Mouse (Mus musculus) layer of hippocampus, postnatal 14 days (tissue): ENCODE data around the gene Syt3. TPM values are rescaled to one million over a fixed set of nuclear protein-coding genes. Genes with fewer than 3 reads are reported as not detected.

ENCODE experiments used
- DNase-seq, 2 experiments: peaks; one replicate each; pipeline ENCODE4 v3.0.0; 2021 to 2022; ENCODE audit warnings: low spot score in 2 of 2, mixed read lengths in 1 of 2
- total RNA-seq, 2 experiments: library from RNA; stranded (reverse); gene quantifications; 2 replicates each; pipeline ENCODE4 v1.2.3; 2021

The Syt3 gene
- total RNA-seq, 2 experiments from 2014 or later: 95.5 to 98.4 TPM

DNA sequence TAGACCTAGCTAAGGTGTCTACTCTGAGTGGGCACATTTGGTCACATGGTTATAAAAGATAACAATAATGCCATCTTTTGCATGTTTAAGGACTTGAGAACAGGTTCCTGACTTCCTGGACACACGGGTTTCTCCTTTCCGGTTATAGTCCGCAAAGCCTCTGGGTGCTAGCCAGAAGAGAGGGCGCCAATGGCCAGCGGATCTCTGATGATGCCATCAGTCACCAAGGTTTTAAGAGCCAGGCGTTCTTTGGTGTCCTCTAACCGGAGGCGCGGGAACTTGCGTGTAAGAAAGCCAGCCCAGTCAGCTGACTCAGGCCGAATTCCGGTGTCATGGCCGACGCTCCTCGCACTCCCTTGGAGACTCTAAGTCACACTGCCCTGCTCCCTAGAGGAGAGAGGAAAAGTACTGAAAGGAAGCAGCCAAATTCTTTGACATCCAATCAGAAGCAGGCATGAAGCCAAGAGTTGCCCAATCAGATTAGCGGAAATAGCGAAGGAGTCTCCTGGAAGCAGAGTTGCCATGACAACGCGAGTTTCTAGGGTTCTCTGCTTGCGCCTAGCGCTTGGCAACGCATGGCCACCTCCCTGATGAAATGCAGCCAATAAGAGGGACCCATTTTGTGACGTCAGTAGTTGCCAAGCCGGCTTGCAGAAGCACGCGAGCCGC lies 21.6 kb downstream of the Syt3 start:
- peak; percentile 90 to 99 for DNase-seq

DNA sequence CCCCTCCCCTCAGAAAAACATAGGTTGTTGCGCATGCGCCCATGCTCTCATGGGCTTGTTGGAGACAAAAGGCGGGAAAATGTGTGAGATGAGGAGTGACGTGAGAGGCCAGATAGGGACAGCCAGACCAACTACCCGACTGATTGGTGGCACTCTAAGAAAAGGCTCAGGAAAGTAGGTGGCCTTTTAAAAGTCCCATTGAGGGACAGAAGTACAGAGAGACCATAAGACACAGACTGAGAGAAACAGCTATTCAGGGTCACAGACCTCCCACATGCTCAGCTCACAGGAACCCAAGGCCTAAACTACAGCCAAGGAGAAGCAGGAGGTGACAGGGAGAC lies 22.1 kb downstream of the Syt3 start:
- DNase-seq: no peak

DNA sequence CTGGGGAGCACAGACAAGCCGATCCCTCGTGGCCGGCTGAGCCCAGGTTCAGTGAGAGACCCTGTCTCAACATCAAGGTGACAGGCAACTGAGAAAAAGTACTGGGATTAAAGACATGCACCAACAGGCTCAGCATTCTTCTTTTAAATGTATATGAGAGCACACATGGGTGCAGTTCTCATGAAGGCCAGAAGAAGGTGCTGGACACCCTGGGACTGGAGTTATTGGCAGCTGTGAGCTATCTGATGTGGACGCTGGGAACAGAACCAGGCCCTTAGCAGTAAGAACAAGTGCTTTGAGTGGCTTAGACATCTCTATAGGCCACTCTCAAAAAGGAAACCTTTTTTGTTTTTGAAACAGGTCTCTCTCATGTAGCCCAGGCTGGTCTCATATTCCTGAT lies 27.2 kb downstream of the Syt3 start:
- DNase-seq: no peak

DNA sequence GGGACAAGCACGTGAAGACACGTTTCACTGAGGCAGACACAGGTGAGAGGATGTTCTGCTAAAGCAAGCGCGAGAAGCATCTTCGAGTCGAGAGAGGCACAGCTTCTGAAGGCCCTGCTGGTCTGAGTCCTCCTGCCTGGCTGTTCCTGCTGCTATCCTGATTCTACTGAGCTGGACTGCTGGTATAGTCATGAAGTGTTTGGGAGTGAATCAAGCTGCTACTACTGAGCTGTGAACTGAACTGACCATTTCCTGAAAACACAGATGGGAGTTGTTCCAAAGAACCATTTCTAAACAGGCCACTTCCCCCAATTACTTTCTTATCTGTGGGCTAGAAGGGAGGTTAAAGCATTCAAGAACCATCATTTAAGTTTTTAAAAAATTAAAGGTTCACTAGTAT lies 29.4 kb downstream of the Syt3 start:
- no peak for DNase-seq

DNA sequence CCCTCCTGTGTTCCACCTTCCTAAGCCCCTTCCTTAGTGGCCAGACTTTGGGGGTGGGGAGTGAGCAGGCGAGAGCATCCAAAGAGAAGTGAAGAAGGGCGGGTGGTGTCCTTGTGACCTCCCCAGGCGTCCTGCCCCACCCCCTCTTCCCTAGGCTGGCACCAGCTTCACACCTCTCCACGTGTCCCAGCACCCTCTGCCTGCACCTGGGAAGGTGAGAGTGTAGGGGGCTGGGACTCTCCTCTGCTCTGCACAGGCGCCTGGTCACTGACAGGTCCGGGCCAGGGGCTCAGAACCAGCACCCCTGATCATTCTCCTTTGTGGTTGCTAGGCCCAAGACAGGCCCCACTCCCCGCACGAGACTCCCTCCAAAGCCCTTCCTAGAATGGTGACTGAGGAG lies 43.8 kb downstream of the Syt3 start:
- no peak for DNase-seq

DNA sequence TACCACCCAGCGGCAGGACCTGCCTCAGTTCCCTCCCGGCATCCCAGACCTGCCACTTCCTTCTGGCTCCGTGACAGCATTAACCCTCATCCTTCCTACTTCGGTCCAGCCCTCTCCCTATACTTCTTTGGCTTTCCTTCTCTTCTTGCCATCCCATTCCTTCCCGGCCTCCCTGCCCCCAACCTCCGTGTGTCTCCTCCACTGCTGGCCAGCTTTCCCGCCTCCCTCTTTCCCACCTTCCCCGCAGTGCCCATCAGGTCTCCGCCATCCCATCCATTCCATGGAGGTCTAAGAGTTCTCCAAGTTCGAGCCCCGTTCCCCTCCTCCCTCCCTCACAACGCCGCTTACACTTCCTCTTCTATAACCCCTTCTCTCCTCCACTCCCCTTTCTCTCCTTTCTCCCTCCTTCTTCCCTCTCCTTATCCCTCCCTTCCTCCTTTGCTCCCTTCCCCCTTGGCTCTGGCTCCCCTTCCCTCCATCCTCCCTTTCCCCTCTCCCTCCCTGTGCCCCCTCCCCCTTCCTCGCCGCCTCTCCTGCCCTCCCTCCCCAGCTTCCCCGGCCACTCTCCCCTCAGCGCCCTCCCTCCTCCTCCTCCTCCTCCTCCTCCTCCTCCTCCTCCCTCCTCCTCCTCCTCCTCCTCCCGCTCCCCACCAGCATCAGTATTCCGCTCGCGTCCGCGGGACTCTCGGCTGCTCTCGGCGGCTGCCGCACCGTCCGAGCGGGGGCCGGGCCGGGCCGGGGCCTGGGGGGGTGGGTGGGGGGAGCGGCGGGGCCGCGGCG lies 44.5 kb downstream of the Syt3 start:
- DNase-seq: peak in 1 of 2 experiments; percentile 68

DNA sequence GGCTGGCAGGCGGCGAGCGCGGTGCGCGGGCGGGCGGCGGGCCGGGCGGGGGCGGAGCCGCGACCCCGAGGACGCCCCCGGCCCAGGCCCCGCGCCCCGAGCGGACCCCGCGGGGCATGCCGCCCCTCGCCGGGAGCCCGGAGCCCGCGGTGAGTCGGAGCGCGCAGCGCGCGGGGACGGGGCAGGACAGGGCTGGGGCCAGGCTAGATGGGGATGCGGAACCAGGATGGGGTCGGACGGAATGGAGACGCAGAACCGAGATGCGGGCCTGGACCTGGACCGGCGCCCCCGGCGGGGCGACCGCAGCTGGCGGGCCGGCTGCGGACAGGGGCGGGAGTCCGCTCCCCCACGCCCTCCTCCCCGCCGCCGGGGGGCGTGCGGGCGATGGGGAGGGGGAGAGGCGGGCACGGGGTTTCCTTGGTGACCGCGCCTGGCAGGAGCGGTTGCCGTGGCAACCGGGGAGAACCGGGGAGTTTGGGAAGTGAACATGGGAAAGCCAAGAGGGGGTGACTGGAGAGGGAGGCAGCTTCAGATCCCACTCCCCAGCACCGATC lies 45.1 kb downstream of the Syt3 start, which contains the start of gene Lrrc4b:
Gene Lrrc4b, plus strand, starts transcription at position 51 of the 554 bp plus-strand sequence.
- DNase-seq: peak; percentile 79 to 88

DNA sequence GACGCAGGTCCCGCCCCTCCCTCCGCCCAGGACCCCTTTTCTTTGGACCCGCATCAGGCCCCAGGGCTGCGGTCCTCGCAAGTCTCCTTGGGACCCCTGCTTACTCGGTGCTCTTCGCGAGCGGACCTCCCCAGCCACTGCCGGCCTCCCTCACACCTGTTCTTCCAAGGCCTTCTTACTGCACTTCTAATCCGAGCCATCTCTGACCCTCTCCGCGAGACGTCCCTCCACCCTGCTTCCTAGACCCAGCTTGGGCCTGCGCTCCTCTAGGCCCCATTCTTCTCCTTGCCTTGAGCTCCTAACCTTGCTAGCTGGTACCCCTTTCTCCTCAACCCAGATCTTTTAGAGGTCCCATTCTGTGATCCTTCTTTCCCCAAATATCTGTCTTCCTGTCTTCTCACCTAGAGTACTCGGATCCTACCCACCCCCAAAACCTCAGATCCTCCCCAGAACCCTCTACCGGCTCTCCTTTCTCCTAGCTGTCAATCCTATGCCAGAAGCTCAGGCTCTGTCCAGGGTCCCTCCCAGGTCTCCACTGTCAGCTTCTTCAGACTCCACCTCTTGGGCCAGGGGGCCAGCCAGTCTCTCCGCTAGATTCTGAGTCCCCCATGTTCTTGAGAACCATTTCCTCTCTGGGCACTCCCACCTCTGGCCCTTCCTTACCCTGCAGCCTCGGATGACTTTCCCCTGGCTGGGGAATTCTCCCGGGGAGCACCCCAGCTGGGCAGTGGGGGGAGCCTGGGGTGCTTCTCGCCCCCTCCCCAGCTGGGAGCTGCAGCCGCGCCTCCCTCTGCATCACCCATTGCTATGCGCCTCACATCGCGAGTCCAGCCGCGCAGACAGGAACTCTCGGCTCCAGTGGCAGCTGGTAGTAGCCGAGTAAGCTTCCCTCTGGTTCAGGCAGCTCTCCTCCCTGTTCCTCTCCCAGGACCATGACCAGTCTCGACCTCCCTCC lies 45.9 kb downstream of the Syt3 start:
- peak; percentile 71 to 75 for DNase-seq

DNA sequence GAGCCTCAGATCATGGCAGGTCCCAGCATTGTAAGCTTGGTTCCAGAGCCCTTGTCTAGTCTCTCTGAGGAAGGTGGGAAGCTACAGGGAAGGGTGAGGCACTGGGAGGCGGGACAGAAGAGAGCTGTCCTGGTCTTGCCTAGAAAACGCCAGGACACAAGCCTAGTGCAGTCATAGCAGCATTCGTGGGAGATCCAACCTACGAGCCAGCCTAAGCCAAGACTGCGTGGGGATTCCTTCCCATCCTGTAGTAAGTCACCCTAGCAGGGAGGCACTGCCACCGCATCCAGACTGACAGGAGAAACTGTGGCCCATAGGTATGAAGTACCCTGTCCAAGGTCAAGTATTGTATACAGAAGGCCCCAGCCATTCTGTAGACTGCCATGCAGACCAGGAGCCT lies 48.6 kb downstream of the Syt3 start:
- no peak for DNase-seq

DNA sequence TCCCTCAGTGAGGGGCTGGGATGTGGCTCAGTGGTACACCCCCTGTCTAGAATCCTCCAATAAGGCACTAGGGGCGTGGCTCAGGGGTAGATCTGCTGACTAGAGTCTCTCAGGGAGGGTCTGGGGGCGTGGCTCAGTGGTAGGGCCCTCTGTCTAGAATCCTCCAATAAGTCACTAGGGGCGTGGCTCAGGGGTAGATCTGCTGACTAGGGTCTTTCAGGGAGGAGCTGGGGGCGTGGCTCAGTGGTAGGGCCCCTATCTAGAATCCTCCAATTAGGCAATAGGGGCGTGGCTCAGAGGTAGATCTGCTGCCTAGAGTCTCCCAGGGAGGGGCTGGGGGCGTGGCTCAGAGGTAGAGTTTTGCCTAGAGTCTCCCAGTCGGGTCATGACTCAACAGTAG lies 49.5 kb downstream of the Syt3 start:
- peak in 1 of 2 experiments; percentile 59 for DNase-seq

DNA sequence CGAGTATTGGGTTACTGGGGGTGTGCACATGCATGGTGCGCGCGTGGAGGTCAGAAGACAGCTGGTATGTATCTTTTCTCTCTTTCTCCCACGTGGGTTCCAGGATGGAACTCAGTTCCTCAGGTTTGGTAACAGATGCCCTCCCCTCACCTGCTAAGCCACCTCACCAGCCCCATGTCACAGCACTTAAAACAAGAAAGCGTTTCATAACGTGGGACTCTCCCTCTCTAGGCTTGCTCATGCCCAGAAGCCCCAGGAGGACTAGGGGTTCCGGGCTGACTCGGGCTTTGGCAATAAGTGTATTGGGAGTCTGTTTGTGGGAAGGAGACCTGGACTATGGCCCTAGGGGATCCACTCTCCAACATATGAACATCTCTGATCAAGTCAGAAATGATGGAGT lies 50.2 kb downstream of the Syt3 start:
- DNase-seq: no peak

DNA sequence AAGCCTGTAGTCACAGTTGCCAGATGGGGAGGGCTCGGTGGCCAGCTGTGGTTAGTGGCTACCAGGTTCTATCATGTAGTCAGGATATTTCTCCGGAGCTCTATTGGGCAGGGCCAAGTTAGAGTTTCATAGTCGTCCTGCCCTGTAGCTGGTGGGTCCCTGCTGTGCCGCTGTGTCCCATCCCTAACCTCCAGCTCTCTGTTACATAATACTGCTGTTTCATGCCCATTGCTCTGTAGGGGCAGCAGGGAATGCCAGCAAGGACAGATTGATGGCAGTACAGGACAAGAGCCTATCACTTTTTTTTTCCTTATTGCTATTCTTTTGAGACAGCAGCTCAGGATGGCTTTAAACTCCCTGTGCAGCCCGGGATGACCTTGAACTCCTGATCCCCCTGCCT lies 51.9 kb downstream of the Syt3 start:
- no peak for DNase-seq

DNA sequence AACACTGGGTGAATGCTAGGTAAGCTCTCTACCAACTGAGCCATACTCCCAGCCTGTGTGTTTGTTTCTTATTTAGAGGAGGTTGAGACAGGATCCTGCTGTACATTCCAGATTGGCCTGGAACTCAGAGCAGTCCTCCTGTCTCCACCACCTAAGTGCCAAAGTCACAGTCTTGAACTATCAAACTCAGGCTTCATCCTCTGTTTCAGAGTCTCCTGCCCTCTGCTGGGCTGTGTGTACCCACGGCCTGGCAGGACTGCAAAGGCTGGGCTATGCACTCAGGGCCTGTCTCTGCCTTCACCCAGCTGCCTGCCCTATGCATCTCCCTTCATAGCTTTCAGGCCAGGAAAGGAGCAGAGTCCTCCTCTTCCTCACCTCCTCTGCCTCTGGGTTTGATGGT lies 52.4 kb downstream of the Syt3 start:
- DNase-seq: no peak

DNA sequence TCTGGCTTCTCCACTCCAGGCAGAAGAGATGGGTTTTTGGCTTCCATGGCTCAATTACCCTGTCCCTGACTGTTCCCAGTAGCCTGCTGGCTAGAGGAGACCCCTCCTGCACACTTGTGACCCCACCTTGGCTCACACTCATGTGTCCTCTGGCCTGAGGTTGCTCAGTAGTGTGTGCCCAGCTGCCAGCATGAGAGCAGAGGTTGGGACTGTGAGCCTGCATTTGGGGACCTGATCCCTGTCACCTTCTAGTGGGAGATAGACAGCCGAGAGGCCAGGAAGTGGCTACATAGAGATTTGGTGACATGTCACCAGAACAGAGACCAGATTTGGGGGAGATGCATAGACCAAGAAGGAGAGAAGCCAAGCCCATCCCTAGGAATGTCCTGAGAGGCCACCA lies 53.3 kb downstream of the Syt3 start:
- DNase-seq: no peak

DNA sequence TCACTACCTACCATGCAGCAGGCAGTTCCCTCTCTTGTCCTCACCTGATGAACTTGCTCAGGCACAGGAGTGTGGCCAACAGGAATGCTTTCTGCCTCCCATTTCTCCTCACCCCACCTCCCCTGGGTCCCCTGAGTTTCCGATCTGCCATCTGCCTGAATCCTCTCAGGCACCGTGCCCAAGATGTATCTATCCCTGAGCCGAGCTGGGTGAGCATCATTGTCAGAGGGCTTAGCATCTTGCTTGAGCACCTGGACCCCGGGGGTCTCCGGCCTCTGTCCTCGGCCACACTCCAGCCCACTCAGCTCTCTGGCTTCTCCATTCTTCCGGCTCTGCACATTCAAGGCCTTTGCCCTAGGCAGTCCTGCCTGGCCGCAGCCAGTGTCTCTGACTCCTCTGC lies 54.0 kb downstream of the Syt3 start:
- DNase-seq: no peak

DNA sequence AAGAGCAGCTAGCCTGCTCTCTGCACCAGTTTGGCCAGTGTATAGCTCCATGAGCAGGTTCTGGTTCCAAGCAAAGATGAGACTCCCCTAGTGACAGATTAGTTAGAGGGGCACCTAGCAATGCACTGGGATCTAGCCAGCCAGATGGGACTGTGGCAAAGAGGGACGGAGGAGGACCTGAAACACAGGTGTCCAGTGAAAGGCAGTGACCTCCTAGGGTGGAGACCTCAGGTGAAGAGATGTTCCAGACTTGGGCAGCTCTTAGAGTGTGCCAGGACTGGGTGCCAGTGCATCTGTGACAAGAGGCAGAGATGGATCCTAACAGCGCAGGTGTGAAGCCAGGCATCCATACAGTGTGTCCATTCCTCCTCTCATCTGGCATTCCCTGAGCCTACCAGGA lies 55.8 kb downstream of the Syt3 start:
- DNase-seq: no peak

DNA sequence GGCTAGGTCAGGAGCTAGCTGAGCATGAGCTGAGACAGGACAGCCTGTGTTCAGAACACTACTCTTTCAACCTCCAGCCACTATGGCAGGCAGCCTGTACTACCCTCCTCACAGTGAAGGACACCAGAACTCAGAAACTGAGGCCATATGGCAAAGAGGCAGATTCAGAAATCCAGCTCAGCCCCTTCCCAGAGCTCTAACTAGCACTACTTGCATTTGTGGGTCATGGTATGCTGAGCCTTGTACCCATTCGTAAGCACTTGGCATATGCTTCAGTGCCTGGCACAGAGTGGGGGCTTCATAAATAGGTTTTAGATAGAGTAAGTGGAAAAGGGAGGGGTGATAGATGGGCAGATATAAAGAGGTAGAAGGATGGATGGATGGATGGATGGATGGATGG lies 56.6 kb downstream of the Syt3 start:
- DNase-seq: no peak

DNA sequence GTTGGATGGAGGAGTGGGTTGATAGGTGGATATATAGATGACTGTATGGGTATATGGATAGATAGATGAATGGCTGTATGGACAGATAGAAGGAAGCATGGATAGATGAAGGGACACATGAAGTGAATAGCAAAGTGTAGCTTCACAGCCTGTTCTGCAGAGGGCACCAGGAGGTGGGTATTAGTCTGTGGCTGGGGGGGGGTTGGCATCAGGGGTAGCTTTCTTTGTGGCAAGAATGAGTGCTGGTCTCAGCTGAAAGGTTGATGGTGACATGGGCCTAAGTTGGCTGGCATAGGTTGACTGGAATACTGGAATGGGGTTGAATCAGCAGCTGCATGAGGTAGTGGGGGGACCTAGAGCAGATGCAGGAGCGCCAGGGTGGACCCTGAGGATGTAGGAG lies 57.3 kb downstream of the Syt3 start:
- DNase-seq: no peak

DNA sequence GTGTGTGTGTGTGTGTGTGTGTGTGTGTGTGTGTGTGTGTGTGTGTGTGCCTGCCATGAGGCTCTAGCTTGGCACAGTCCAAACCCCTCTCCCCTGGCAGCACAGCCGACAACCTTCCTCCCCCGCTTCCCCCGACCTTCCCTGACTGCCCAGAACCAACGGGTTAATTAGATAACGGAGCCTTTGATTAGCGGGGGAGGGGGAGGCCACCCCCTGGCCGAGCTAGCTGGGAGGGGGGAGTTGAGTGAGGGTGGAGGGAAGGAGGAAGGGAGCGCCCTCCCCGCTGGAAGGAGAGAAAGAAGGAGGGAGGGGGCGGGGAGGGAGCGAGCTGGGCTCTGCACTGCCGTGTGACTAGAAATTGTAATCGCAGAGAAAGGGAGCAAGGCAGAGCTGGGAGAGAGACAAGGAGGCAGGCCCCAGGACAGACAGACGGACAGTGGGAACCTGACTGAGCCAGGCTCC lies 57.8 kb downstream of the Syt3 start:
- DNase-seq: peak; percentile 75 to 76

DNA sequence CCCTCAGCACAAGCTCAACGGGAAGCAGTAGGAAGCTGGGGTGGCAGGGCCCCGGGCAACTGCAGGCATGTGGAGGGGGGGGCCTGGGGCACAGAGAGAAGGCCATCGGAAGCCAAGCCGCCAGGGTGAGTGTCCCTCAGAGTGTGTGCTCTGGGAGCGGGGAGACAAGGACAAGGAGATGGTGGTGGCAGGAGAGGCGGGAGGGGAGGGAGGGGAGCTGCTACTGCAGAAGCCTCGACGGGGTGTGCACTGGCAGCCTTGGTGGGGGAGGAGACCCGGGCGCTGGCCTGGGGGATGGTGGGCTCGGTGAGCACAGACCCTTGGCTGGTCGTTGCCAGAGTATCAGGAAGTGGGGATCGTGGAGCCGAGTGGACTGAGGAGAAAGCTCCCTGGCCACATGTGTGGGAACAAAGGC lies 58.5 kb downstream of the Syt3 start:
- DNase-seq: peak in 1 of 2 experiments; percentile 57
